Mouse (Mus musculus): ENCODE data around the gene Ccdc157.

DNA sequence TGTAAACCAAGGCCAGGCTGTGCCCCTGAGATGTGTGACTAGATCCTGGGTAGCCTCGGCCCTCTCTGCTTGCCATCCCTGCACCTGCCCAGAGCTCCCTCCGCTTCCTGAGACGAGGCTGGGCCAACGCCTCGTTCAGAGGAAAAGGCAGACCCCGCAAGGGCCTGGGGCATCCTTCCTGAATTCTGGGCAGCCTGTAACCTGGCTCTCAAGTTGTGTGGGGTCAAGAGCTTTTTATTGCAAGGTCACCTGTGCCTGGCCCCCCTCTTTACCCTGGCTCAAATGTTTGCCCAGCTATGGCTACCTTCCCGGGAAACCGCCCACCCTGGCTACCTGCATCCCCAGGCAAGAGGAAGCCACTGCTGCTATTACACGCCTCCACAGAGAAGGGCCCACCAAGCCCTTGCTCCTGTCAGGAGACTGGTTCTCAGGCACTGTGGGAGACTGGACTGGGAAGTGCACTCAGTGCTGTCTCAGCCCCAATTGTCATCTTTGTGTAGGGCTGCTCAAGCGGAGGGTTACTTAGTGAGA is 62.9 kb downstream of the Ccdc157 start:
- TF ChIP-seq POLR2A (IDR thresholded peaks at IDR 0.05; ENCODE audit: low read depth, low read length) (no peak; the same call in 1 of the 2 replicates), CTCF (IDR thresholded peaks at IDR 0.05; ENCODE audit: borderline replicate concordance, insufficient read depth, low read length) (no peak)
